9 mouse cellular contexts compared by ENCODE assay signal in the genomic region with DNA sequence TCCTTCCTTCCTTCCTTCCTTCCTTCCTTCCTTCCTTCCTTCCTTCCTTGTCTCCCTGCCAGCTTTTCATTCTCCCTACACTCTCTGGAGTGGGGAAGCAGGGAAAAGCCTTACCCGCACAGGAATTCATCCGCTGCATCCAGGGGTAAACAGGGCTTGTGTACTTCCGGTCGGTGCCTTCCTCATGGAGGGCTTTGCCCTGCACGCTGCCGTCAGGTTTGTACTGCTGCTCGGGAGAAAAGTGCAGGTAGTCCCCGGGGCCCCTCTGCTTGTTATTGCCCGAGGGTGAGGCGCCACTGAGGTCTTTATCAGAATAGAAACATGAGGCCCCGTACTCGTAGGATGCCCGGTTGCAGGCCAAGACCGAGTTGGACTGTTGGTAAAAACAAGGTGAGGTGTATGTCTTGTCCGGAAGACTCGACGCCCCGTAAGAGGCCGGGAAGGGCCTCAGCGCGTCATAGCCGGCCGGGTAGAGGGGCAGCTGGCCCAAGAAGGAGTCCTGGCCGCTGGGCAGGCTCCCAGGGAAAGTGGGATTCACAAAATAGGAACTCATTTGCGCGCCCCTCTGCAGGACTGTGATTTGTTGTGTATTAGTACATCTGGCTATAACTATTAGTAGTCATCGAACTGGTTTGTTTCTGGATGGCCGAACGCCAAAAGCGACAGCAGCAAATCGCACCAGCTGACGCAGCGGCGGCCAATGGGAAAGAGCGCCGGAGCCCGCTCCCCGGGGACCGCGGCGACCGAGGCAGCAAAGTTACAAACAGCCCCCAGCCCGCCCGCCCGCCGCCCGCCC. TPM values are rescaled to one million over a fixed set of nuclear protein-coding genes. Genes with fewer than 3 reads are reported as not detected.
A peak's percentile ranks its signal among the peaks of the same experiment; 100 is the strongest.
DNase-seq lines count a peak whose midpoint lies in the region; ATAC-seq and TF ChIP-seq lines count a peak whose summit lies in the region.
"Had no signal": no experiment of that assay in that cellular context is flagged by ENCODE, and none has a peak within 500 bp of the region (broad histone marks: within the 10 kb centered on the region; RNA-seq: fewer than 3 reads in every experiment).

Gene Hoxa6, minus strand, starts transcription at position 651 of the 796 bp plus-strand sequence.

- WGBS in heart, embryonic 13.5 days: 1% methylated on average over 45 of the region's 47 CpGs
- 8% methylated on average over 47 of the region's 47 CpGs for WGBS in intestine, postnatal 0 days
- WGBS in lung, postnatal 0 days: 4% methylated on average over 45 of the region's 47 CpGs

- TF ChIP-seq CTCF in intestine, postnatal 0 days (IDR thresholded peaks at IDR 0.05; ENCODE audit: low read depth): no peak
- TF ChIP-seq CTCF in lung, postnatal 0 days (IDR thresholded peaks at IDR 0.05): no peak

- intact Hi-C loops in heart, postnatal 36 days (cut with DNase I): no loop called here

- peaks cover 100% of the 10 kb centered on the region for H3K27me3 ChIP-seq in heart, embryonic 13.5 days (replicated peaks)
- peaks cover 88% of the 10 kb centered on the region for H3K27me3 ChIP-seq in intestine, postnatal 0 days (replicated peaks; ENCODE audit: control insufficient read depth, insufficient read depth, low read length)
- peaks cover 53% of the 10 kb centered on the region for H3K27me3 ChIP-seq in lung, postnatal 0 days (replicated peaks; ENCODE audit: insufficient read depth, low read length)

- DNase-seq in heart, postnatal 36 days: no peak
- DNase-seq in adrenal gland, postnatal 14 days: peak; percentile 85
- no peak for DNase-seq in lung, postnatal 0 days (ENCODE audit: low spot score)
- no peak for DNase-seq in layer of hippocampus, adult 18-20 months (ENCODE audit: low spot score in 2 of 2)
- DNase-seq in frontal cortex, postnatal 36 days (ENCODE audit: low spot score in 2 of 2): no peak
- DNase-seq in left cerebral cortex, adult 9 months (ENCODE audit: low spot score in 2 of 2): no peak

- ATAC-seq in heart, embryonic 13.5 days (ENCODE audit: extremely low read depth, insufficient number of reproducible peaks, low FRiP score, low TSS enrichment): no peak
- no peak for ATAC-seq in intestine, postnatal 0 days
- ATAC-seq in lung, postnatal 0 days: no peak

- H3K36me3 ChIP-seq in heart, embryonic 13.5 days: no peaks in the 10 kb centered on the region
- no peaks in the 10 kb centered on the region for H3K36me3 ChIP-seq in intestine, postnatal 0 days (ENCODE audit: control insufficient read depth, insufficient read depth)
- no peaks in the 10 kb centered on the region for H3K36me3 ChIP-seq in lung, postnatal 0 days (ENCODE audit: insufficient read depth, low read length)

- no peaks in the 10 kb centered on the region for H3K9me3 ChIP-seq in heart, embryonic 13.5 days
- no peaks in the 10 kb centered on the region for H3K9me3 ChIP-seq in intestine, postnatal 0 days (ENCODE audit: control insufficient read depth)
- H3K9me3 ChIP-seq in lung, postnatal 0 days (ENCODE audit: low read length): no peaks in the 10 kb centered on the region

- peak within 1 kb of the TSS; percentile 34 for H3K4me3 ChIP-seq in heart, embryonic 13.5 days
- H3K4me3 ChIP-seq in intestine, postnatal 0 days (ENCODE audit: low read depth, low read length): peak within 1 kb of the TSS; percentile 37
- peak within 1 kb of the TSS; percentile 40 for H3K4me3 ChIP-seq in lung, postnatal 0 days (ENCODE audit: low read depth, low read length)

- no peak for TF ChIP-seq EP300 in lung, postnatal 0 days (IDR thresholded peaks at IDR 0.05)

- no peak within 1 kb of the TSS for H3K9ac ChIP-seq in heart, embryonic 13.5 days
- H3K9ac ChIP-seq in intestine, postnatal 0 days (ENCODE audit: low read depth, low read length): peak within 1 kb of the TSS; percentile 46
- 0 out of 2 replicates have a peak within 1 kb of the TSS, but pooled peaks have one; percentile 27 for H3K9ac ChIP-seq in lung, postnatal 0 days (replicated peaks; ENCODE audit: low read depth)

- H3K4me2 ChIP-seq in heart, embryonic 13.5 days: peak within 1 kb of the TSS; percentile 54
- H3K4me2 ChIP-seq in intestine, postnatal 0 days (replicated peaks; ENCODE audit: low read depth): peak within 1 kb of the TSS; percentile 66
- H3K4me2 ChIP-seq in lung, postnatal 0 days (replicated peaks; ENCODE audit: low read depth, low read length): peak within 1 kb of the TSS; percentile 75

- H3K27ac ChIP-seq in heart, embryonic 13.5 days (replicated peaks): no peak within 1 kb of the TSS
- peak within 1 kb of the TSS; percentile 35; the same call in 1 of the 2 replicates for H3K27ac ChIP-seq in intestine, postnatal 0 days (ENCODE audit: low read depth, low read length)
- H3K27ac ChIP-seq in lung, postnatal 0 days (ENCODE audit: low read length): peak within 1 kb of the TSS; percentile 59

- H3K4me1 ChIP-seq in heart, embryonic 13.5 days: peaks cover 41% of the 10 kb centered on the region
- H3K4me1 ChIP-seq in intestine, postnatal 0 days (replicated peaks; ENCODE audit: control insufficient read depth, insufficient read depth, low read length): no peaks in the 10 kb centered on the region
- H3K4me1 ChIP-seq in lung, postnatal 0 days (ENCODE audit: insufficient read depth, low read depth, low read length): peaks cover 3% of the 10 kb centered on the region; the same call in 1 of the 2 replicates

RNA-seq across cellular contexts. Expression of gene Hoxa6, which starts in this region (rescaled TPM):
- 0.40 TPM in 1 of 2 replicates, not detected in the other for polyA plus RNA-seq in heart, embryonic 13.5 days (2015; fragmentation: Nextera tagmentation; extraction: Ambion mirVana)
- not detected for total RNA-seq in heart, postnatal 36 days (2021)
- 3.7 and 5.9 TPM in 2 replicates for total RNA-seq in adrenal gland, postnatal 14 days (2021)
- polyA plus RNA-seq in intestine, postnatal 0 days (2015; fragmentation: Nextera tagmentation; extraction: Ambion mirVana): 0.76 and 0.81 TPM in 2 replicates
- 0.95 and 1.1 TPM in 2 replicates for polyA plus RNA-seq in lung, postnatal 0 days (2015; fragmentation: Nextera tagmentation; extraction: Ambion mirVana)
- total RNA-seq in layer of hippocampus, adult 18-20 months (2021): not detected
- total RNA-seq: heart, postnatal 14 days had no signal
